Mouse (Mus musculus) liver, adult 2 months (tissue): Measurements from ENCODE around the gene Eml2. TPM values are rescaled to one million over a fixed set of nuclear protein-coding genes. Genes with fewer than 3 reads are reported as not detected.

Experiments
- DNase-seq: peaks from one replicate; pipeline ENCODE4 v3.0.0-alpha.2; 2011; ENCODE audit warnings: low read depth, low spot score; ENCODE audit errors: extremely low read depth
- H3K27ac ChIP-seq: fragments of 200-500 bp; replicated peaks from 2 replicates; pipeline ENCODE4 v1.5.1; 2012; ENCODE audit warnings: low read depth, mild to moderate bottlenecking, control low read depth, inconsistent platforms, low read length; ENCODE audit not compliant: insufficient read depth
- H3K27me3 ChIP-seq: fragments of 200-500 bp; 2 replicates; pipeline ENCODE4 v1.6.1; 2012; ENCODE audit warnings: mild to moderate bottlenecking, moderate library complexity, low read length, inconsistent platforms; ENCODE audit not compliant: control insufficient read depth, insufficient read depth
- H3K36me3 ChIP-seq: fragments of 200-500 bp; 2 replicates; pipeline ENCODE4 v1.6.1; 2012; ENCODE audit warnings: low read length, inconsistent platforms; ENCODE audit not compliant: control insufficient read depth, insufficient read depth
- H3K4me1 ChIP-seq: fragments of 200-500 bp; 2 replicates; pipeline ENCODE4 v1.6.1; 2011; ENCODE audit warnings: low read length; ENCODE audit not compliant: control insufficient read depth, insufficient read depth
- H3K4me3 ChIP-seq: fragments of 200-500 bp; 2 replicates; pipeline ENCODE4 v1.5.1; 2011; ENCODE audit warnings: low read depth, mild to moderate bottlenecking, control low read depth, low read length, moderate library complexity; ENCODE audit not compliant: insufficient read depth
- H3K79me2 ChIP-seq: fragments of 200-500 bp; 2 replicates; pipeline ENCODE4 v1.6.1; 2012; ENCODE audit warnings: inconsistent platforms, mild to moderate bottlenecking, low read length, moderate library complexity; ENCODE audit not compliant: control insufficient read depth, insufficient read depth
- H3K9ac ChIP-seq: fragments of 200-500 bp; 2 replicates; pipeline ENCODE4 v1.6.1; 2012; ENCODE audit warnings: low read depth, mild to moderate bottlenecking, control low read depth, inconsistent platforms, low read length
- CTCF ChIP-seq: fragments of 200-500 bp; IDR thresholded peaks from 2 replicates; pipeline ENCODE4 v1.5.1; 2011; ENCODE audit warnings: low read depth, low read length, control low read depth
- POLR2A ChIP-seq: fragments of 200-500 bp; IDR thresholded peaks from 2 replicates; pipeline ENCODE4 v1.6.1; 2011; ENCODE audit warnings: low read length, control low read depth; ENCODE audit not compliant: insufficient read depth; ENCODE audit errors: extremely low read depth
- WGBS: fragments of 180-500 bp; shearing (Covaris S2); methylation state at CpG from one replicate; pipeline ENCODE4 v1.1.7; 2018; 5-methylcytosine and 5-hydroxymethylcytosine counted together
- polyA plus RNA-seq: library from polyadenylated mRNA; depleted of rRNA; stranded (reverse); fragments of >200 nt; gene quantifications from 2 replicates; pipeline ENCODE4 v1.2.3, GENCODE M21; 2012
- total RNA-seq: library from RNA; depleted of rRNA; stranded (reverse); fragments of >200 nt; gene quantifications from 2 replicates; pipeline ENCODE4 v1.2.3, GENCODE M21; 2014

The Eml2 gene
- total and polyA plus RNA-seq, 2 experiments = 9.8 to 12.2 TPM

DNA sequence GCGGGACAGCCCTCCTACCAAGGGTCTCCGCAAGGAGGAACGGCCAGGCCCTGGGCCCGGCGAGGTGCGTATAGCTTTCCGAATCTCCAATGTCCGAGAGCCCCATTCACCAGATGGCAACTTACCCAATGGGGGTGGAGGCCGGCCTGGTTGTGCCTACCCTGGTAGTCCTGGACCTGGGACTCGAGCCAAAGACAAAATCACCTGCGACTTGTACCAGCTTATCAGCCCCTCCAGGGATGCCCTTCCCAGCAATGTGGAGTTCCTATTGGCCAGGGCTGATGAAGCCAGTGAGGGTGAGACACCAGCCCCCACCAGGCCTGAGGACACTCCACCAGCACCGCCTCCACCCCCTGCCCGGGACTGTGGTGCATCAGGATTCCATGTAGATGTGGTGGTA lies 40.1 kb upstream of the Eml2 start:
- no peak for DNase-seq
- Histone ChIP-seq H3K79me2 (peaks cover 17% of the 10 kb centered on the region; the same call in 1 of the 2 replicates), H3K27ac (no peak overlapping the region), H3K4me3 (no peak overlapping the region), H3K4me1 (peaks cover 3% of the 10 kb centered on the region; the same call in 1 of the 2 replicates), H3K9ac (no peak overlapping the region), H3K36me3 (peaks cover 3% of the 10 kb centered on the region; the same call in 1 of the 2 replicates), H3K27me3 (no peaks in the 10 kb centered on the region)
- 97% methylated on average over 13 of the region's 13 CpGs for WGBS
- no peak for TF ChIP-seq CTCF
- TF ChIP-seq POLR2A = no peak

DNA sequence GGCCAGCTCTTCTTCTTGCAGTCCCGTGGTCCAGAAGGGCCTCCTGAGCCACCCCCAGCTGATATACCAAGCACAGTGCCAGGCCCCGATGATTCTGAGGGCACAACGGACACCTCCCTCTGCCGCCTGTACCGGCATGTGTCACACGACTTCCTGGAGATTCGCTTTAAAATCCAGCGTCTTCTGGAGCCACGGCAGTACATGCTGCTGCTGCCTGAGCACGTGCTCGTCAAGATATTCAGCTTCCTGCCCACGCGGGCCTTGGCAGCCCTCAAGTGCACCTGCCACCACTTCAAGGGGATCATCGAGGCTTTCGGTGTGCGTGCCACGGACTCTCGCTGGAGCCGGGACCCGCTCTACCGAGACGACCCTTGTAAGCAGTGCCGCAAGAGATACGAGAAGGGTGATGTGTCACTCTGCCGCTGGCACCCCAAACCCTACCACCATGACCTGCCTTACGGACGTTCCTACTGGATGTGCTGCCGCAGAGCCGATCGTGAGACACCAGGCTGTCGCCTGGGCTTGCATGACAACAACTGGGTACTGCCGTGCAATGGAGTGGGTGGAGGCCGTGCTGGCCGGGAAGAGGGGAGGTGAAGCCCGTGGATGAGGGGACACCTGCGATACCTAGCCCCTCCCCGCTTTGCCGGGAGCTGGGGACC lies 39.4 kb upstream of the Eml2 start:
- H3K79me2 ChIP-seq = peaks cover 17% of the 10 kb centered on the region; the same call in 1 of the 2 replicates
- peaks cover 3% of the 10 kb centered on the region; the same call in 1 of the 2 replicates for H3K4me1 ChIP-seq
- H3K27me3 ChIP-seq = no peaks in the 10 kb centered on the region
- DNase-seq = no peak
- peaks cover 3% of the 10 kb centered on the region; the same call in 1 of the 2 replicates for H3K36me3 ChIP-seq
- no peak overlapping the region for H3K27ac ChIP-seq
- no peak overlapping the region for H3K9ac ChIP-seq
- 92% methylated on average over 38 of the region's 38 CpGs for WGBS
- no peak overlapping the region for H3K4me3 ChIP-seq
- TF ChIP-seq POLR2A = no peak
- TF ChIP-seq CTCF = no peak

DNA sequence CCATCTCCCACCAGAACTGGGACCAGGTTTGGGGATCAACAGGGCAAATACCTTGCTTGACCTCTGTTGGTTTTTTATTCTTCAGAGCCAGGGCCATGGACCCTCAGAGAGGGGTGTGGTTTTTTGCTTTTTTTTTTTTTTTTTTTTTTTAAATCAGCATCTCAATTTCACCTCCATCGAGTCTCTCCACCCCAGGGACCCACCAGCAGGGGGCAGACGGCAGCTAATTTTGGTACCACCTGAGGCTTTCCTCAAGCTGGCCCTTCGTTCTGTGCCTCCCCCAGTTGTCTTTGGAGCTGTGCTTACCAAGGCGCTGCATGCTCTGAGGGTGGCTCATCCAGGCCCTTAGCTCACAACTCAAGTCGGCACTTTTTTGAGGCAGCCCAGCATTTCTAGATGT lies 38.8 kb upstream of the Eml2 start:
- Histone ChIP-seq H3K9ac (no peak overlapping the region), H3K4me3 (no peak overlapping the region), H3K4me1 (peaks cover 3% of the 10 kb centered on the region; the same call in 1 of the 2 replicates), H3K79me2 (peaks cover 17% of the 10 kb centered on the region; the same call in 1 of the 2 replicates), H3K36me3 (peaks cover 3% of the 10 kb centered on the region; the same call in 1 of the 2 replicates), H3K27ac (no peak overlapping the region), H3K27me3 (no peaks in the 10 kb centered on the region)
- DNase-seq = no peak
- TF ChIP-seq CTCF = peak; percentile 60
- TF ChIP-seq POLR2A = no peak
- WGBS = 58% methylated on average over 5 of the region's 5 CpGs

DNA sequence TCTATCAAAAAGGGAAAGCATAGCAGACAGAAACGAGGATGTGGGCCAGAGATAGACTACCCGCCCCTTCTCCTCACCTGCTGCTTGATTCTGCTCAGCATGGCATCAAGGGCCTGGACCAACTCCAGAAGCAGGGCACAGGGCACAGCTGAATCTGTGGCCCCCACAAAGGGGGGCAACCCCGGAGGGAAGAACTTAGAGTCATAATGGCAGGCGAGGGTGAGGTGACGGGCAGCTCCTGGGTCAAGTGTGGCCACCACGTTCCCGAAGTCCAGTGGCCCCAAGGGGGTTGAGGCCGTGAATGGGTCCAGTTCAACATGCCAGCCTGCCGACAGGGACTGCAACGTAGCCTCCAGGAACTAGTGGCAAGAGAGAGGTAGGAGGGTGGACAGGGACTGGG lies 29.4 kb upstream of the Eml2 start:
- Histone ChIP-seq H3K36me3 (0 out of 2 replicates have a peak, but pooled peaks cover 2% of the 10 kb centered on the region), H3K27me3 (no peaks in the 10 kb centered on the region), H3K79me2 (0 out of 2 replicates have a peak, but pooled peaks cover 2% of the 10 kb centered on the region), H3K4me1 (peaks cover 2% of the 10 kb centered on the region; the same call in 1 of the 2 replicates), H3K9ac (no peak overlapping the region), H3K4me3 (no peak overlapping the region), H3K27ac (no peak overlapping the region)
- DNase-seq = no peak
- 91% methylated on average over 10 of the region's 10 CpGs for WGBS
- TF ChIP-seq CTCF (no peak), POLR2A (0 out of 2 replicates have a peak, but pooled peaks have one; percentile 3)

DNA sequence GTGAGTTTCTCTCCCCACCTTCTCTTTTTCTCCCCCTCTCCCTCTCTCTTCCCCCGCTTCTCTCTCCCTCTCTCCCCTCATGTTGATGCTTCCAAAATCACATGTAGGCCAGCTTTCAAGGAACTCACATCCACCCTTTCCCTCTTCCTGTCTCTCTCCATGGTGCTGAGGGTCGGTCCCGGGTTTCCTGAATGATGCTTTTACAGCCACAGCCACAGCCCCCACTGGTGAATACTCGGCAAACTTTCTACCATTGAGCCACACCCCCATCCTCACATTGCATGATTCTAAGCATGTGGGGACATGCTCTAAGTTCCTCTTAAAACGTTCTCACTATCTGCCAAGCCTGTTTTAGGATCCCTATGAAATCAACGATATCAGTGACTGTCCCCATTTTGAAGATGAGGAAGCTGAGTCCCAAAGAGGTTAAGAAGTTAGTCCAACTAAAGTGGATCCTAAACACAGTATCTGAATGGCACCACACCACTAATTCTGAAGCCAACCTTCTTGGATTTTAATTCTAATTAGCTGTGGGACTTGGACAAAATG lies 28.6 kb upstream of the Eml2 start:
- Histone ChIP-seq H3K9ac (no peak overlapping the region), H3K27me3 (no peaks in the 10 kb centered on the region), H3K79me2 (0 out of 2 replicates have a peak, but pooled peaks cover 2% of the 10 kb centered on the region), H3K4me3 (no peak overlapping the region), H3K36me3 (peaks cover 4% of the 10 kb centered on the region; the same call in 1 of the 2 replicates), H3K4me1 (no peaks in the 10 kb centered on the region), H3K27ac (no peak overlapping the region)
- DNase-seq = no peak
- TF ChIP-seq CTCF = no peak
- TF ChIP-seq POLR2A = no peak
- WGBS = 54% methylated on average over 6 of the region's 6 CpGs

DNA sequence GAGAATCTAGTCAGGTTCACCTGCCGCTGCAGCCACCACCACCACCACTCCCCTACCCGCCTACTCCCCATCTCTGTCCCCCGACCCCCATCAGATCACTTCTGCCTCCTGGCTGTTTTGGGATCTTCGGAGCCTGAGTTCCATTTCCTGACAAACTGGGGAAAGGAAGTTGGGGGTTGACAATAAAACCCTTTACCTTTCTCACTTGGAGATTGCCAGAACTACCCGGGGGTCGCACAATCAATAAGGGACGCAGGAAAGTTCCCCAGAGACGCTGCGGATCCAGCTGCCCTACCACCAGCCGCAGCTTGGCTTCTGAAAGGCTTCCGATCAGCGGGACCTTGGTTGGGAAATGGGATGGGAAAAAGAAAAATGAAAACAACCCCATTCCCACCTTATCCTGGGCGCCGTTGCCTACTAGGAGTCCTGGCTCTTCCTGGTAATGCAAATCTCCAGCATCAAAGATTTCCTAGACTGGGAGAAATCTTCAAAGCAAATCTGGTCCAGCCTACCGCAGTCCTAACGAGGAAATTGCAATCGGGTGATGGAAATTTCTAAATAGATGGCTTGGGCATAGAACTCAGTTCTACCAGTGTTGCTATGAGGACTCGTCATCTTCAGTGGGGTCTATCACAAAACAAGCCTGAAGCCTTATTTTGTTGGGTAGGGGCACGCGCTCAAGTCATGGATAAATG lies 27.9 kb upstream of the Eml2 start:
- no peaks in the 10 kb centered on the region for H3K4me1 ChIP-seq
- H3K27me3 ChIP-seq = no peaks in the 10 kb centered on the region
- H3K9ac ChIP-seq = peak overlapping the region; percentile 80
- TF ChIP-seq CTCF (no peak), POLR2A (no peak)
- H3K4me3 ChIP-seq = peak overlapping the region; percentile 79
- peak overlapping the region; percentile 42; the same call in 1 of the 2 replicates for H3K27ac ChIP-seq
- WGBS = 10% methylated on average over 20 of the region's 20 CpGs
- no peak for DNase-seq
- peaks cover 7% of the 10 kb centered on the region; the same call in 1 of the 2 replicates for H3K36me3 ChIP-seq
- 0 out of 2 replicates have a peak, but pooled peaks cover 2% of the 10 kb centered on the region for H3K79me2 ChIP-seq
